Mouse (Mus musculus): Measurements from ENCODE around the gene Gm17409. TPM values are rescaled to one million over a fixed set of nuclear protein-coding genes. Genes with fewer than 3 reads are reported as not detected.

Gm17409 gene
- total and polyA plus RNA-seq, 3 experiments: not detected

DNA sequence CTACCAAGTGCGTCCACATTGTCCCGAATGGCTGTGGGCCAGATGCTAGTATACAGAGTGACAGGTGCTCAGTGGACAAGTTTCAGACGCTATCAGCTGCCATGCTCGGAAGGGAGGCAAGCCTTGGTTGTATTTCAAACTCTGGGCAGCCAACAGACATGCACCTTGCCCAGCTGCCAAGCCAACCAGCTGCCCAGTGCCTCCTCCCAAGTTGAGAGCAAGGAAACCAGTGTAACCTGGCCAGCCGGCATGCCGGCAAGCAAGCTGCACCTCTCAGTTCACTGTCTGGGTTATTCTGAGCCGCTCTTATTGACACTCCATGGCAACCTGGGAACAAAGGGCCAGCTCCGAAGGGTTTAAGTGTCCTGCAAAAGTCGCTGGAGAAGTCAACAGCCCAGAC lies 19.4 kb downstream of the Gm17409 start:
- no peak for DNase-seq (ENCODE audit: extremely low read depth)
- H3K4me2 ChIP-seq (ENCODE audit: insufficient read depth, low read depth, poor library complexity, severe bottlenecking): no peak overlapping the region
- TF ChIP-seq ELF1 (IDR thresholded peaks at IDR 0.05; ENCODE audit: low read depth, low read length) (no peak), BHLHE40 (IDR thresholded peaks at IDR 0.05; ENCODE audit: low read depth, low read length) (no peak), USF1 (IDR thresholded peaks at IDR 0.05; ENCODE audit: low read depth, low read length) (no peak), SIN3A (IDR thresholded peaks at IDR 0.05; ENCODE audit: low read length) (no peak), ZMIZ1 (IDR thresholded peaks at IDR 0.05; ENCODE audit: low read depth, low read length) (no peak), POLR2A (IDR thresholded peaks at IDR 0.05; ENCODE audit: low read depth, low read length) (no peak)
- peaks cover 7% of the 10 kb centered on the region for H3K9me3 ChIP-seq (replicated peaks; ENCODE audit: low read length)
- H3K79me2 ChIP-seq (replicated peaks; ENCODE audit: control insufficient read depth, extremely low read depth, insufficient read depth, poor library complexity, severe bottlenecking): no peaks in the 10 kb centered on the region
- H3K27ac ChIP-seq (ENCODE audit: insufficient read depth, low read depth): no peak overlapping the region
- no peak overlapping the region for H3K9ac ChIP-seq (ENCODE audit: insufficient read depth, low read depth)
- H3K4me3 ChIP-seq (replicated peaks in 1 of 3; ENCODE audit: low read depth in 2 of 3, low read length in 2 of 3, poor library complexity in 1 of 3): no peak overlapping the region
- no peaks in the 10 kb centered on the region for H3K36me3 ChIP-seq (replicated peaks in 1 of 2; ENCODE audit: control insufficient read depth in 1 of 2, insufficient read depth in 1 of 2, low read length in 1 of 2)
- no peaks in the 10 kb centered on the region for H3K27me3 ChIP-seq (replicated peaks)
- dilution Hi-C loops (cut with MboI; ENCODE audit: extremely low pct_ligation_motif_present, extremely low pct_unique_long_range_greater_than_20kb, low sequenced_read_pairs) (no loop called here), in situ Hi-C loops (cut with MboI; ENCODE audit: low pct_ligation_motif_present, low pct_unique_long_range_greater_than_20kb, low sequenced_read_pairs) (no loop called here)
- no peaks in the 10 kb centered on the region for H3K4me1 ChIP-seq (ENCODE audit: control insufficient read depth in 1 of 2, insufficient read depth in 2 of 2)

DNA sequence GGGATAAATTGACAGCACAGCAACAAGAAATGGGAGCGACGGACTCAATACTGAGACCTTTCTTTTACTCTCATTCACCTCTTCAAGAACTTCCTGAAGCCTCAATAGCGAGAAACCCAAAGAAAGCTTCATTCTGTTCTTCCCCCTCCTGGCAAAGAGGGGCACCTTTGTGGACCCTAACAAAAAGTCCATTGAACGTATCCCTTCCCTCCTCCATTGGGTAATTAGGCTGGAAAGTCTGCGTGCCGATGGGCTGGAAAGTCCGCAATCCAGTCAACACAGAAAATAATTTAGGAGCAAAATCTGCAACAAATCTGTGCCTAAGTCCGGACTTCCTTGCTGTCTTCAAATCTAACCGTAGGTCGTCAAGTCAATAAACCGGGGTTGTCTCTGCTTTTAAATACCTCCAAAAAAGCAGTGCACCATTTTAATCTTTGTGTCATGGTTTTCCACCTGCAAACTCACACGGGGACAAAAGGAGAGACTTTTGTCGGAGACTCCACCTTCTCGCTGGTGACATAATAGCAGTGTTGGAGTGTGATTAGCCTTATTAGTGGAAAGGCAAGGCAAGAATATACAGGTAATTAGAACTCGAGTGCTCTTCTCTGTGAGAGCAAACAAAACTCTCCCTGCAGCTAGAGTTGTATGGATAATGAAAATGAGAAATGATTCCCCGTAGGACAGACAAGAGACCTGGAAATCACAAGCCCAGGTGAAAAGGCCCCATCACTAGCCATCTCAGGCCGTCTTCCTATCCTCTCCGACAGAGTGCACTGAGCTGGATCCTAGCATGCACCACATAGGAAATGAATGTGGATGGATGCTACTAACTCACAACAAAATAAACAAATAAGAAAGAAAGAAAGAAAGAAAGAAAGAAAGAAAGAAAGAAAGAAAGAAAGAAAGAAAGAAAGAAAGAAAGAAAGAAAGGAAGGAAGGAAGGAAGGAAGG lies 24.0 kb downstream of the Gm17409 start:
- Histone ChIP-seq H3K27me3 (replicated peaks) (no peaks in the 10 kb centered on the region), H3K9me3 (replicated peaks; ENCODE audit: low read length) (peaks cover 7% of the 10 kb centered on the region), H3K27ac (ENCODE audit: insufficient read depth, low read depth) (no peak overlapping the region), H3K79me2 (replicated peaks; ENCODE audit: control insufficient read depth, extremely low read depth, insufficient read depth, poor library complexity, severe bottlenecking) (no peaks in the 10 kb centered on the region), H3K36me3 (replicated peaks in 1 of 2; ENCODE audit: control insufficient read depth in 1 of 2, insufficient read depth in 1 of 2, low read length in 1 of 2) (no peaks in the 10 kb centered on the region), H3K4me3 (replicated peaks in 1 of 3; ENCODE audit: low read depth in 2 of 3, low read length in 2 of 3, poor library complexity in 1 of 3) (no peak overlapping the region), H3K4me2 (ENCODE audit: insufficient read depth, low read depth, poor library complexity, severe bottlenecking) (no peak overlapping the region), H3K4me1 (ENCODE audit: control insufficient read depth in 1 of 2, insufficient read depth in 2 of 2) (no peaks in the 10 kb centered on the region), H3K9ac (ENCODE audit: insufficient read depth, low read depth) (no peak overlapping the region)
- TF ChIP-seq JUN (IDR thresholded peaks at IDR 0.05; ENCODE audit: insufficient read depth, low read depth, low read length) (no peak), POLR2AphosphoS2 (IDR thresholded peaks at IDR 0.05; ENCODE audit: low read depth, low read length) (no peak), RAD21 (IDR thresholded peaks at IDR 0.05; ENCODE audit: low read depth, low read length) (no peak), MEF2A (IDR thresholded peaks at IDR 0.05; ENCODE audit: borderline replicate concordance, low read depth, low read length) (no peak), MXI1 (IDR thresholded peaks at IDR 0.05; ENCODE audit: low read depth, low read length) (no peak), JUND (conservative IDR thresholded peaks at IDR 0.05; ENCODE audit: low read depth, low read length) (no peak), IRF4 (IDR thresholded peaks at IDR 0.05; ENCODE audit: low read depth, low read length) (no peak), ZKSCAN1 (IDR thresholded peaks at IDR 0.05; ENCODE audit: borderline replicate concordance, low read depth, low read length) (no peak), MAX (IDR thresholded peaks at IDR 0.05; ENCODE audit: low read length) (no peak), KAT2A (IDR thresholded peaks at IDR 0.05; ENCODE audit: insufficient replicate concordance, low read length) (no peak), RCOR1 (conservative IDR thresholded peaks at IDR 0.05; ENCODE audit: low read depth, low read length) (no peak)
- in situ Hi-C loops (cut with MboI; ENCODE audit: low pct_ligation_motif_present, low pct_unique_long_range_greater_than_20kb, low sequenced_read_pairs): no loop called here
- DNase-seq (ENCODE audit: extremely low read depth): no peak
- dilution Hi-C loops (cut with MboI; ENCODE audit: extremely low pct_ligation_motif_present, extremely low pct_unique_long_range_greater_than_20kb, low sequenced_read_pairs): no loop called here

All from CH12.LX (cell line).